Mouse (Mus musculus) lung, postnatal 0 days (tissue): ENCODE data around the gene Atp5d. TPM values are rescaled to one million over a fixed set of nuclear protein-coding genes. Genes with fewer than 3 reads are reported as not detected.

ENCODE experiments used
- ATAC-seq: fragments of 200-750 bp; cut with Nextera tagmentation; 2 replicates; pipeline ENCODE4 v1.8.0; 2017; ENCODE audit warnings: moderate library complexity
- DNase-seq: peaks from one replicate; pipeline ENCODE4 v3.0.0-alpha.2; 2016; ENCODE audit warnings: low spot score
- H3K27ac ChIP-seq: fragments of 300-500 bp; sonication (generic); 2 replicates; pipeline ENCODE4 v1.5.1; 2014; ENCODE audit warnings: antibody characterized with exemption, mild to moderate bottlenecking, low read length, mixed read lengths
- H3K27me3 ChIP-seq: fragments of 300-500 bp; sonication (generic); replicated peaks from 2 replicates; pipeline ENCODE4 v1.6.1; 2014; ENCODE audit warnings: low read length, mixed read lengths; ENCODE audit not compliant: insufficient read depth
- H3K36me3 ChIP-seq: fragments of 300-500 bp; sonication (generic); 2 replicates; pipeline ENCODE4 v1.6.1; 2014; ENCODE audit warnings: low read length, mixed read lengths; ENCODE audit not compliant: insufficient read depth
- H3K4me1 ChIP-seq: fragments of 300-500 bp; sonication (generic); 2 replicates; pipeline ENCODE4 v1.6.1; 2014; ENCODE audit warnings: antibody characterized with exemption, low read depth, low read length, mixed read lengths; ENCODE audit not compliant: insufficient read depth
- H3K4me2 ChIP-seq: fragments of 300-500 bp; sonication (generic); replicated peaks from 2 replicates; pipeline ENCODE4 v1.6.1; 2014; ENCODE audit warnings: low read depth, mild to moderate bottlenecking, low read length, moderate library complexity, mixed read lengths
- H3K4me3 ChIP-seq: fragments of 300-500 bp; sonication (generic); 2 replicates; pipeline ENCODE4 v1.5.1; 2014; ENCODE audit warnings: low read depth, low read length
- H3K9ac ChIP-seq: fragments of 300-500 bp; sonication (generic); replicated peaks from 2 replicates; pipeline ENCODE4 v1.6.1; 2014; ENCODE audit warnings: low read depth, mild to moderate bottlenecking
- H3K9me3 ChIP-seq: fragments of 300-500 bp; sonication (generic); 2 replicates; pipeline ENCODE4 v1.6.1; 2016; ENCODE audit warnings: low read length, mixed read lengths
- CTCF ChIP-seq: IDR thresholded peaks from 2 replicates; pipeline ENCODE4 v1.5.1; 2016; ENCODE audit warnings: antibody characterized with exemption, mild to moderate bottlenecking
- EP300 ChIP-seq: IDR thresholded peaks from 2 replicates; pipeline ENCODE4 v1.6.1; 2016; ENCODE audit warnings: antibody characterized with exemption, mild to moderate bottlenecking, control low read depth
- WGBS: fragments of 180-500 bp; shearing (Covaris S2); extraction: QIAGEN DNeasy Blood & Tissue Kit; methylation state at CpG from one replicate; pipeline ENCODE4 v1.1.7; 2014; 5-methylcytosine and 5-hydroxymethylcytosine counted together
- polyA plus RNA-seq: library from polyadenylated mRNA; unstranded; fragments of >200 nt; fragmentation: Nextera tagmentation; extraction: Ambion mirVana; gene quantifications from 2 replicates; pipeline ENCODE4 v1.2.1, GENCODE M21; 2015

Atp5d gene
- polyA plus RNA-seq, 1 experiment from 2014 or later = 491 TPM

DNA sequence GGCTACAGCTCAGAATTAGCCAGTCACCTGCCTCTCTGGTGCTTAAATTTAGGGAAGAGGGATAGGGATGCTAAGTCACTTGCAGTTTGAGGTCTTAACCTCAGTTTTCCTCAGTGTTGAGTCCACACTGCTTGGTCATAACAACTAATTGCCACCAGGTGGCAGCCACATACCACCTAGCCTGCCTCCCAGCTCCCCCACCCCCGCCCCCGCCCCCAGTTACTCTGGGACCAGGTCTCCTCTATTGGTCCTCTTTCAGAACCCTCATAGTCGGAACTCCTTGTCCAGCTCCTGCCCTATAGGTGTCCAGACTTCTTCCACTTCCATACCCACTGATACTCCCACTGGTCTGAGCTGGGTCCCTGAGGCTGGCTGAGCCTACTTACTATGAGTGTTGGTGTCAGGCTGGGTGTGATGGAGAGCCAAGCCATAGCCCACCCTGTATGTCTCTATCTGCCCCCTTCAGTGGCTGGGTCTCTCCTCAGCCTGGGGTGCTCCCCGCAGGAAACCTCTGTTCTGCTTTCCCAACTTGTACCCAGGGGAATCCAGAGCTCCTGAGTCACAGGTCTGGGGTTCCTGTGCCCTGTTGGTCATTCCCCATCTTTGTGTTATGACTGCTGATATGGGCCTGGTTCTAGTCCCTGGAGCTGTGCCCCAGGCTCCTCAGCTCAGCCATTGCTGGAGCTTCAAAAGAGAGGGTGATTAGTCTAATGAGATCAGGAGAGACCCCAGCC, 37.3 kb downstream of the Atp5d start:
- DNase-seq = peak; percentile 58
- no peak overlapping the region for H3K4me3 ChIP-seq
- WGBS = 28% methylated on average over 4 of the region's 4 CpGs

DNA sequence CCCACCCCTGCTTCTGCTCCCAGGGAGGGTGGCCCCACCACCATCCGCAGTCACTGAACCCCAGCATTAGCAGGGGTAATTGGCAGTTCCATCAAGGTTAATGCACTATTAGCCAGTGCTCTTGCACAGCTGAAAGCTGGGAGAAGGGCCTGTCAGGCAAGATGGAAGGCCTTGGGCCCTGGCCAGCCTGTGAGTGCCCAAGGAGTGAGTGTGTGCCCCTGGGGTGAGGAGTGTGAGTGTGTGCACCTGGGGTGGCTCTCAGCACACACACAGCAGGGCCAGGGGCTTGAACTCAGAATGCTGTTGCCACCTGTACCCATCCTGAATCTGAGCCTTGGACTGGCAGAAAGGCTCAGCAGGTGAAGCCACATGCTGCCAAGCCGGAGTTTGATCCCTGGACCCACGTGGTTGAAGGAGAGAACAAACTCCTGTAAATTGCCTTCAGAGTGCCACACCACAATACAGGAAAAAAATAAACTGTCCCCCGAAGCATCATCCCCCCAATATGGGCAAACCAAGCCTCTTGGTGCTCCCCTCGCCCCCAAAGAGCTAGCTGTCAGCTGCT, 37.9 kb downstream of the Atp5d start:
- Histone ChIP-seq H3K9me3 (no peaks in the 10 kb centered on the region), H3K4me2 (no peak overlapping the region), H3K4me1 (peaks cover 5% of the 10 kb centered on the region; the same call in 1 of the 2 replicates), H3K4me3 (no peak overlapping the region), H3K27ac (no peak overlapping the region), H3K36me3 (peaks cover 3% of the 10 kb centered on the region), H3K27me3 (peaks cover 4% of the 10 kb centered on the region; the same call in 1 of the 2 replicates), H3K9ac (no peak overlapping the region)
- ATAC-seq = no peak
- 79% methylated on average over 5 of the region's 5 CpGs for WGBS
- TF ChIP-seq CTCF (no peak), EP300 (no peak)
- DNase-seq = no peak

More for the DNA sequence above, 37.3 kb downstream of the Atp5d start:
- TF ChIP-seq EP300 = no peak
- TF ChIP-seq CTCF = peak; percentile 74
- no peak overlapping the region for H3K9ac ChIP-seq
- ATAC-seq = no peak
- no peak overlapping the region for H3K4me2 ChIP-seq
- peaks cover 8% of the 10 kb centered on the region for H3K36me3 ChIP-seq
- no peak overlapping the region for H3K27ac ChIP-seq
- H3K27me3 ChIP-seq = peaks cover 4% of the 10 kb centered on the region; the same call in 1 of the 2 replicates
- peaks cover 5% of the 10 kb centered on the region; the same call in 1 of the 2 replicates for H3K4me1 ChIP-seq
- no peaks in the 10 kb centered on the region for H3K9me3 ChIP-seq

DNA sequence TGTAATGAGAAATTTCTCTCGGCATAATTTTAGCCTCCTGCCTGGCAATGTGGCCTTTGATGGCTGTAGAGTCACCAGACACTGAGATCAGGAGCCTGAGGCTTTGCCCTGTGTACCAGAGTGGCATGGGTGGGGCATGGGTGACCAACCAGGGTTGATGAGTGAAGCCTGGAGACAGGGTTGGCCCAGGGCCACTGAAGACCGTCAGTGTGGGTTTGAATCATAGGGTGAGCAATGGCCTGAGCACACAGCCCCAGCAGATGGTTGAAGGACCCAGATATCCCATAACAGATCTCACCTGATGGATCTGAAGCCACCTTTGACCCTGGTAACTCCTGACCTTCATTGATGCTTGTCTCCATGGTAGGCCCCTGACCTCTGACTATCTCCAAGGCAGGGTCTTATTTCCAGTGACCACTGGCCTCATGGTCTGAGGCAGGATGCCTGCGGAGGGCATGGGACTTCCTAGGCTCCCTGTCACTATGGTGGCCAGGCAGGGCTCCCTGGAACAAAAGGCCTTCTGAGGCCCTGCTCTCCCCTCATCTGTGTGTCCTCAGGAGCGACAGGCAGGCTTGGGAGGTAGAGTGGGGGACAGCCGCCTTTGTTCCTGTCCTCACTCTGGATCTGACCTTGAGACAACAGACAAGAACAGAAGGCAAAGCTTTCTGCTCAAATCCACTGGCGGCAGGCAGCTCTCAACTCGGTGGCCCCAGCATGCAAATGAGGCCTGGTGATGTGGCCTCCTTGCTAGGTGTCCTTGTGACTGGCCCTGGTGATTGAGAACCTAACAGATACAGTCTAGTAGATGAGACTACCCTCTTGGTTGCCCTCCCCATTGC, 39.2 kb downstream of the Atp5d start:
- DNase-seq (no peak), ATAC-seq (no peak)
- no peaks in the 10 kb centered on the region for H3K36me3 ChIP-seq
- H3K9me3 ChIP-seq = no peaks in the 10 kb centered on the region
- no peak for TF ChIP-seq EP300
- TF ChIP-seq CTCF = no peak
- no peak overlapping the region for H3K4me2 ChIP-seq
- H3K9ac ChIP-seq = no peak overlapping the region
- peaks cover 4% of the 10 kb centered on the region; the same call in 1 of the 2 replicates for H3K27me3 ChIP-seq
- no peak overlapping the region for H3K4me3 ChIP-seq
- no peaks in the 10 kb centered on the region for H3K4me1 ChIP-seq
- WGBS = 72% methylated on average over 7 of the region's 7 CpGs
- no peak overlapping the region for H3K27ac ChIP-seq

DNA sequence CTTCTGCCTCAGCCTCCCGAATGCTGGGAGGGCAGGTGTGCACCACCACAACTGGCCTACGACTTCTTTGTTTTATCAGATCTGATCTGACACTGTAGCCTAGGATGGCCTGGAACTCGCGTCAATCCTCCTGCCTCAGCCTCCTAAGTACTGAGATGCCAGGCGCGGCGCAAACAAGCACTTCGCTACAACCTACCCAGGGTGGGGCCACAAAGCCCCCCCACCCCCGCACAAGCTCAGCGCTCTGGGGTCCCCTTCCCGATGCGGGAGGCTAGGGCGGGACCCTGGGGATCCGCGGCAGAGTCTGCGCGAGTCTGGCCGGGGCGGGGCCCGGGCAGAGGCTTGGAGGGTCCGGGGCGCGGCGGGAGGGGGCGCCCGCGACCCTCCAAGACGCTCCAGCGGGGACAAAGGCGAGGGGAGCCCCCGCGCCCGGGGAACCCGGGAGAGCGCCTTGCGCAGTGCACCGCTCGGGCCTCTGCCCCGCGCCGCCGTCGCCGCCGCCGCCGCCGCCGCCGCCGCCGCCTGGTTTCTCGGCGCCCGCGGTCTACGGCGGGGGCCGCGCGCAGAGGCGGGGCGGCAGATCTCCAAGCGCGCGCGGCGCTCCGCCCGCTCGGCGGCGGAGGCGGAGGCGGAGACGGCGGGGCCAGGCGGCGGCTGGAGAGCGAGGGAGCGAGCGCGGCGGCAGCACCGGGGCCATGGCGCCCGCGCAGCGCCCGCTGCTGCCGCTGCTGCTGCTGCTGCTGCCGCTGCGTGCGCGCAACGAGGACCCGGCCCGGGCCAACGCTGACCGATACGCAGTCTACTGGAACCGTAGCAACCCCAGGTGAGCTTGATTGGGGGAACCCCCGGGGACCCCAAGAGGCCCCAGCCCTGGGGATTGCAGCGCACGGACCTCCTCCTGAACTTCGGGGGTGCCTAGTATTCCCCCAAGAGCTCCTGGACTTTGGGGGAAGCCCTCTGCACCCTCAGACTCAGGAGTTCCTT, 40.9 kb downstream of the Atp5d start, which contains the start of gene Efna2:
Gene Efna2 (plus strand): TSS at position 415 of the 984 bp plus-strand sequence.
- Histone ChIP-seq H3K4me2 (peak within 1 kb of the TSS; percentile 73), H3K27ac (no peak within 1 kb of the TSS), H3K4me3 (peak within 1 kb of the TSS; percentile 65), H3K27me3 (peaks cover 4% of the 10 kb centered on the region; the same call in 1 of the 2 replicates), H3K9ac (peak within 1 kb of the TSS; percentile 41; the same call in 1 of the 2 replicates), H3K9me3 (no peaks in the 10 kb centered on the region), H3K4me1 (no peaks in the 10 kb centered on the region), H3K36me3 (no peaks in the 10 kb centered on the region)
- ATAC-seq (peak; percentile 51), DNase-seq (peak; percentile 63)
- WGBS = 1% methylated on average over 65 of the region's 106 CpGs
- no peak for TF ChIP-seq EP300
- TF ChIP-seq CTCF = no peak

DNA sequence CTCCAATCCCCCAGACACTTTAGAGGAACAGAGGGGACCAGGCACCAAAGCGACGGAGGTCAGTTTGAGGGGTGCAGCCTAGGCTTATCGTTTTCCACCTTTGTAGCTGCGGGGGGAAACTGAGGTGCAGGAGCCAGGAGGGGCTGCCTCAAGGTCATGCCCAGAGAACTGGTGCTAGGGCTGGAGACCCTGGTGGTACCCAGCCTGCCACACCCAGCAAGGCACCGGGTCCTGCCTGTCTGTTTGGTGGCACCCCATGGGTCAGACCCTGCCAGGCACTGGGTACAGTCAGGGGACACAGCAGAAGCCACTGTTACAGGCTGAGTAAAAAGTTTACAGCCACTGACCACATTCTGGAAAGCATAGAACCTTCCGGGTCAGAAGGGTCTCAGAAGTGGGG, 41.9 kb downstream of the Atp5d start:
- no peak overlapping the region for H3K27ac ChIP-seq
- no peak for DNase-seq
- TF ChIP-seq EP300 (no peak), CTCF (no peak)
- H3K9ac ChIP-seq = no peak overlapping the region
- no peaks in the 10 kb centered on the region for H3K4me1 ChIP-seq
- no peaks in the 10 kb centered on the region for H3K9me3 ChIP-seq
- 41% methylated on average over 6 of the region's 6 CpGs for WGBS
- H3K27me3 ChIP-seq = peaks cover 4% of the 10 kb centered on the region; the same call in 1 of the 2 replicates
- H3K4me3 ChIP-seq = peak overlapping the region; percentile 65
- H3K4me2 ChIP-seq = 0 out of 2 replicates have a peak overlapping the region, but pooled peaks have one; percentile 8
- no peaks in the 10 kb centered on the region for H3K36me3 ChIP-seq
- no peak for ATAC-seq
